Mouse (Mus musculus) left cerebral cortex, postnatal 14 days (tissue): ENCODE data around the gene Snx20. TPM values are rescaled to one million over a fixed set of nuclear protein-coding genes. Genes with fewer than 3 reads are reported as not detected.

ENCODE experiments used
- DNase-seq, 2 experiments: peaks; one replicate each; pipeline ENCODE4 v3.0.0; 2021 to 2022; ENCODE audit warnings: low spot score in 2 of 2, mixed read lengths in 1 of 2
- intact Hi-C: fragments of 180-260 bp; cut with DNase I; formaldehyde crosslinking; loops from one replicate; pipeline ENCODE4 v1.15.1; 2025
- total RNA-seq, 2 experiments: library from RNA; stranded (reverse); gene quantifications; 2 replicates each; pipeline ENCODE4 v1.2.3; 2021

Gene Snx20
- total RNA-seq, 2 experiments from 2014 or later = 1.8 to 2.0 TPM

DNA sequence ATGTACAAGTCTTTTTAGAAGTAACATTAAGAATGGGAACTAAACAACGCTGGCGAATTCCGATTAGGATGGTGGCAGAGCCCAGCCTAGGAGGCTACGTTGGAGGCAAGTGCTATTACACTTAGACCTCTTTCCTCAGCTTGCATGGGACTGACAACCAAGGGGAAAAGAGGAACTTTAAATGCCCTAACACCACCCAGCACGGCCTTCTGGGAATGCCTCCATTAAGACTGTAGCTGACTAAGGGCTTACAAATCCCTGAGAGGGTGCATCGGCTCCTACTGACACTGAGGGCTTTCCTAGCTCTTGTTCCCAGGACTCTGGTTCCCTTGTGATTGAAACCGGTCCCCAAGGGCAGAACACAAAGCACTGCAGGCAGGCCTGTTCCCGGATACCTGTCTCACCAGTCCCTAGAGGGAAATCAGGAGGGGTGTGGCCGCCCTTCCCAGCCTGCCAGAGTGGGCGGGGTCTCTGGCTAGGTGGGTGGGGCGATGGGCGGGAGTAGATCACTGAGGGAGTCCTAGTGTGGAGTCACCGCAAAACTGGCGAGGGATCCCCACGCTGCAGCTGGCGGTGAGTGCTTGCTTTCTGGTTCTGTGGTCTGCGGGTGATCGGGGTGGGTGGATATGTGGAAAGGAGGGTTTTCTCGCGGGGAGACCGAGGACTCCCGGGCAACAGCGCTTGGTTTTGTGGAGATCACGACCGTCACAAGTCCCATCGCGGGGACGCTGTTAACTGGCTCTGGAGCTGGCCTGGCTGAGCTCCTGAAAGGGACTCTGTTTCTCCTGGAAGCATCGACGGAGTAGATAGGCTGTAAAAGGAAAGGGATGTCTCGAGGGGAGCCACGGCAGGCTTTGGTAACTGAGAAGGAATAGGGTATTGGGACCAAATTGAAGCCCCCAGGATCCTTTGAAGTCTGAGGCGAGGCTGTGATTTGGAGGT lies 11.2 kb upstream of the Snx20 start, which contains the start of gene Nod2:
Nod2 (plus strand) TSS at position 479 of the 942 bp plus-strand sequence.
- peak in 1 of 2 experiments; percentile 30 for DNase-seq
- intact Hi-C loops = no loop called here

DNA sequence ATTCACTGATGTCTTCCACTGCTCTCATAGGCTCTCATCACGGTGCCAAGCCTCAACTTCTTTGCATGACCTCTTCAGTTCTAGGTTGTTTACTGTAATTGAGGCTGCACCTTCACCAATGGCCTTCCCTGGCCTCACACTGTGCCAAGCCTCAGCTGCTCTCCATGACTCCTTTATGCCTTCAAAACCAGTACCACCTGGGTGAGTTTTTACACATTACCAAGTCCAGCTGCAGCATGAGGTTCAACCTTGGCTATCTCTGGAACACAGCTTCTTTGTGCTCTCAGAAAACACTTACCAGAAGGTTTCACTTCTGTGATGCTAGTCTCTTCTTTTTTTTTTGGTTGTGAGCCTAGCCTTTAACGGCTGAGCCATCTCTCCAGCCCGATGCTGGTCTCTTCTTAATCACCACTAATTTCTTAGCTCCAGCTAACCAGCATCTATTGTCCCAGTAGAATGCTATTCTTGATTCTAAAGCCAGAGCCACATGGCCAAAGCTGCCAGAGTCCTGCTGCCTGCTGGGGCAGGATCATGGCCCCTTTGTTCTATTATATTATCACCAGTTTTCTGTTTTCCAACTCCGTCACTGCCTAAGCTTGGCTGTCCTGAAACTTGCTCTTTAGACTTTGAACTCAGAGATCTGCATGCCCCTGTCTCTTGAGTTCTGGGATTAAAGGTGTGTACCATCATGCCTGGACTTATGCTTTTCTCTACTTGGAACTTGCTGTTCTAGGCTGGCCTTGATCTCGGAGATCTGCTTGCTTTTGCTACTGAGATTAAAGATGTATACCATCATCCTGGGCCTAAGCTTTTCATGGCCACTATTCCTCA lies 7.0 kb upstream of the Snx20 start:
- no peak for DNase-seq
- intact Hi-C loops = no loop called here

DNA sequence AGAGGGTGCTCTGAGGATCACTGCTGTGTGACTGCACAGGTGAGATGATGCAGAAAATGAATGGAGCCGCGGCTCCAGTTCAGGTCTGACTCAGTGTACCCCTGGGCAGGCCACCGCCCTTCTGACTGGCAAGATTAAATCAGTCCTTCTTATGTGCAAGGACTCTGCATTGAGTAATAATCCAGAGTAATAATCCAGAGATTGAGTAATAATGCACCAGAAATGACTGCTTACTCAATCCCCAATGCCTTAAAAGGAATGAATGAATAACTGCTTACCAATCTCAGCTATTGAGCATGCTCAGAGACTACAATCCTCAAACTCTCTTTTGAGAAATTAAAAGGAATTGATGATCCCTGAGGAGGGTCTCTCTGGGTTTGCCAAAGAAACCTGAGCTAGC lies 3.0 kb upstream of the Snx20 start:
- intact Hi-C loops = no loop called here
- DNase-seq = no peak

DNA sequence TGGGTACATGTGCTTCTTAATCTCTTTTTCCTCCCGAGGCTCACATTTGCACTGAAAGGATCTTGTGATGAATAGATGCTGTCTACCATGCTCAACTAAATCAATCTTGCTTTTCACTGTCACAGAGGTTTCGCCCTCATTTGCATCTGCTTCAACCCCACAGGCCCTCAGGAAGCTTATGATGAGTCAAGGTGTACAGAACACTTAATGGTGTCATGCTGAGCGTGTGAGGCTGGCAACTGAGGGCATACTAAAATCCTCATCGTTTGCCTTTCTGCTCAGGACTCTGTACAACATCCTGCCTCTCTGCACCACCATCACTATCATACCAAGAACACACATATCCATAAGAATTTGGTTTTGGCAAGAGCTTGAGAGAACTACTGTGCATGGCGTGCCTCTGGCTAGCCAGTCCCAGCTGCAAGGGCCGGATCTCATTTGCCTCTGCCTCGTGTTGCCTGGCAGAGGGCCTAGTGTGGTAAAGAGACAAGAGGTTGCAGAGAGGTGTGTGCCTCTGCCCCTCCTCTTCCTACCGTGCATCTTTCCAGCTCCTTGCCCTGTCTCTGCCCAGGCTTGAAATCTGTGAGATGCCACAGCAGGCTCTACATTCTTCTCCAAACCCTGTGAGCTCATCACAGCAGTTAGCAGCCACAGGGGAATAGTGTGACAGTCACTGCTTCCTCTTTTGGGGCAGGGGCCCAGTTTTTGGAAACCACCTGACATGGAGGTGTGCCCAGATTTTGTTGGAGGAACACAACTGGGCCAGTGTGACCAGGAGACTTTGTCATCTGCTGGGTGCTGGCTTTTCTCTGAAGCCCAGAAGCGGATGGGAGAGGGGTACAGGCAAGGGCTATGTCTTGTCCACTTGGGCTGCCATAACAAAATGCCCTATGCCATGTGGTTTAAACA lies 1.4 kb upstream of the Snx20 start:
- intact Hi-C loops = no loop called here
- DNase-seq = no peak

DNA sequence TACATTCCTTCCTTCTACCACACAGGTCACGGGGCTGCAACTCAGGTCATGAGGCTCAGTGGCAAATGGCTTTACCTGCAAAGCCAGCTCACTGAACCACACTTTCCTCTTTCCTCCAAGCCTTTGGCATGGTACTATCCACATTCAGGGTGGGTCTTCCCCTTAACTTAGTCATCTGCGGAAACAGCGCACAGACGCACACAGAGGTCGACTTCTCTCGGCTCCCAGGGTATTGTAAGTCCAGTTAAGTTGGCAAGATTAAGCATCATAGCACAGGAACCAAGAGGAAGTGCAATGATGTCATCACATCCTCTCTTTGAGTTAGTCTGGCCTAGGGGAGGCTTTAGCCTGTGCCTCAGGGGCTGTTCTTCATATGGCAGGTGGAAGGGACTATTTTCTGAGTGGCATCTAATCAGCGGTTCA lies 2.6 kb downstream of the Snx20 start:
- intact Hi-C loops = no loop called here

DNA sequence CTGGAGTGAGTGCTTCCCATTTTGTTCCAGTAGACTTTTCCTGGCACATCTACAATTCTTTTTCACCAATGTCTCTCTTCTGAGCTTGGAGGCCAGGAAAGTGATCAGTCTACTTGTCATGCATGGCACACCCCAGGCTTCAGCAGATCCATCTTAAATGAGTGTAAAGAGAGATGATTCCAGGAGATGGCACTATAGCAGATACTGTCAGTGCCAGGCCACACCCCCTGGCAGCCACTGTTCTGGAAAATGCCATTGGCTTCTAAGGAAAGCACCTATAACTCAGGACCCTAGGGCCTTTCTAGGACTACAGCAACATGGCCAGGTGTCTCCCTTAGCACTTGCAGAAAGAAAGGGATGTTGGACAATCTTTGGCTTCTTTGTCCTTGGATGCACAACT lies 4.8 kb downstream of the Snx20 start:
- DNase-seq = peak; percentile 53 to 86
- intact Hi-C loops = no loop called here

More for the DNA sequence above, 2.6 kb downstream of the Snx20 start:
- DNase-seq = no peak

DNA sequence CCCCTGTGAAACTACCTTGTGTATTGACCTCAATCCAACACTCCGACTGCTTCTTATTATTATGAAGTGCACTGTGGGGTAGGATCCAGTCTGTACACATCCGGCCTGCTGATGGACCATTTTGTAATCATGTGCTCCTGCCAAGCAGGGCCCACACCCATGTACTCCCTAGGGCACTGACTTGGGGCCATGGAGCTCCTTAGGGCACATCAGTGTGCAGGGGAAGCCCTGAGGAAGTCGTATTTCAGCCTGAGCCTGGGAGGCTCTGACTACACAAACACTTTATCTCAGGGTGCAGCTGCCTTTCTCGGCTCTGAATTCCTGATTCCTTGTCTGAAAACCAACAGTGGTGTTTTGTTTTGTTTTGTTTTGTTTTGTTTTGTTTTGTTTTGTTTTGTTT lies 5.7 kb downstream of the Snx20 start:
- intact Hi-C loops = no loop called here
- DNase-seq = no peak

DNA sequence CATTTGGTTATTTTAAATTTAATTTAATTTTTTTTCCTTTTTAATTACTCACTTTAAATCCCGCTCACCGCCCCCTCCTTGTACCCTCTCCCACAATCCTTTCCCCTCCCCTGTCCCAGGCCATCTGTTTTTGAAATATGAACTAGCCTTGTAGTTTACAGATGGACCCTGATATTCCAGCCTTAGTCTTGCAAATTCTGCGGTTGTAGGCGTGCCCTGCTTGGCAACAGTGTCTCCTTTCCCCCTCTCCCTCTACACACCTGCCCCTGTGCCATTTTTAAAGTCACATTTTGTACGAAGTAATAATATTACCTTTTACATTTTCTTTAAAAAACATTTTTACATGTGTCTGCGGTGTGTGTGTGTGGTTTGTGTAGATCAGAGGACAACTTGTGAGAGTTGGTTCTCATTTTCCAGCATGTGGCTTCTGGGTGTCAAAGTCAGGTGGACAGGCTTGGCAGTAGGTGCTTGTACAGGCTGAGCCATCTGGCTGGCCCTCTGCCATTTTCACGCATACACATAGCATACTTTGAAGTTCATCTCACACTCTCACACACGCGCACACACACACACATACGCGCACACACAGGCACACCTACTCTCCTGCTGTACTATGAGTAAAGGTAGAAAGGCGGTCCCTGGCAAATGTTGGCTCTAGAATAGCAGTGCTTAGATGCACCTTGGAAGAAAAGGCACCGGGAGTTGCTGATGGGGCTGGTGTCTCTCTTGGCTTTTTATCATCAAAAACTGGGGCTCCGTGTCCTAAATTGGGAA lies 7.7 kb downstream of the Snx20 start:
- intact Hi-C loops = loop anchor here (5.0 kb wide), 1 partner anchor 124 kb away; no protein-coding TSS in a partner anchor
- DNase-seq = peak; percentile 35 to 74

DNA sequence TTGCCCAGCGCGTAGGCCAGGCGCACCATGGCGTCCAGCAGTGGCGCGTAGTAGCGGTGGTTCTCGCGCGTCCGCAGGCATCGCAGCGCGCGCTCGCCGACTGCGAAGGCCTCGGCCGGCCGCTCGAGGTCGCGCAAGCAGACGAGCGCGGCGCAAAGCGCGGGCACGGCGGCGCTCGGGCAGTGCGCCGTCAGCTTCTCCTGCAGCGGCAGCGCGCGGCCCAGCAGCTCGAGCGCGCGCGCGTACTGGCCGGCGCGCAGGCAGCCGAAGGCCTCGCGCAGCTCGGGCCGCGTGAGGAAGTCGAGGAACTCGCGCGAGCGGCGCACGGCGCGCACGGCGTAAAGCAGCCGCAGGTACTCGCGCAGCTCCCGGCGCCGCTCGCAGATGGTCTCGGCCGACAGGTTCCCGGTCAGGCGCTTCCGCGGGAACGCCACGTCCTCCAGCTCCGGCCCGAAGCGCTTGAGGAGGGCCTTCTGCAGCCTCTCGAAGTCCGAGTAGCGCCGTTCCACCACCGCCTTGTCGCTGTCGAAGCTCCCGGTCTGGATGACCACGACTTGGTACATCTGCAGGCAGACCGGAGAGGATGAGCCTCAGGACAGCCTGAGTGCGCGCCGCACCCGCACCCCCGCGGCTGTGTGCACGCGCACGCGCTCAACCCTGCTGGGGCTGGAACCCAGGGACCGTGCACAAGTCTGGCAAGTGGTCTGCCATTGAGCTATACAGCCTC lies 8.5 kb downstream of the Snx20 start:
- intact Hi-C loops = loop anchor here (2.0 to 5.0 kb wide), 2 partner anchors 73 to 125 kb away; no protein-coding TSS in a partner anchor

DNA sequence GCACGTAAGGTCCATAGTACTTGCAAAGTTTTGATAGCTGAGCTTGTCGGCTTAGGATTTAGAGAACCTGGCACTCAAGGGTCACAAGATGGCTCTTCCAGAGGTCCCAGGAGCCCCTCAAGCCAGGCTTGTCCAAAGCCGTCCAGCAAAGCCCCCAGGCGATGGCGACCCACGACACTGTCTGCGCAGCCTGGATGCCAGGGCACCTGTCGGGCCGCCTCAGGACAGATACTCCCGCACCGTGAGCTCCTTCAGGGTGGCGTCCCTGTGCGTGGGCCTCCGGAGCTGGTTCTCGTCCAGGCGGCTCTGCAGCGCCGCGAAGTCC lies 9.0 kb downstream of the Snx20 start:
- DNase-seq = no peak
- intact Hi-C loops = loop anchor here (2.0 to 5.0 kb wide), 2 partner anchors 74 to 125 kb away; no protein-coding TSS in a partner anchor

More for the DNA sequence above, 8.5 kb downstream of the Snx20 start:
- peak; percentile 84 to 86 for DNase-seq

DNA sequence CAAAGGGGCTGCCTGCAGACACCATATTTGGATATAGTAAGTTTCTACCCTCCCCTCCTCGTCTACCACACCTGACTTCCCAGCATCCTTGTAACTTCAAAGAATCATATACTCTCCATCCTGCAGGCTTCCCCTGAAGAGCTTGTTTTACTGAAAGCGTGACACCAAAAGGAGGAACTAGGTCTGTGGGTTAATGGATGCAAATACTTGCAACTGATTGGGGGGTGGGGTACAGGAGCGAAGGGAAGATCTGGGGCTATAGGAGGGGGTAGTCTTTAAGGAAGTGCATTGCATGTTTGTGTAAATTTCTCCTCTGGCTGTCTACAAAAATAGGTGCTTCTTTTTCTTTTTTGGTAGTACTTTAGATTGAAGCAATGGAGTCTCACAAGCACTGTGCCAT lies 9.5 kb downstream of the Snx20 start:
- intact Hi-C loops = loop anchor here (2.0 to 5.0 kb wide), 2 partner anchors 74 to 126 kb away; no protein-coding TSS in a partner anchor
- no peak for DNase-seq

DNA sequence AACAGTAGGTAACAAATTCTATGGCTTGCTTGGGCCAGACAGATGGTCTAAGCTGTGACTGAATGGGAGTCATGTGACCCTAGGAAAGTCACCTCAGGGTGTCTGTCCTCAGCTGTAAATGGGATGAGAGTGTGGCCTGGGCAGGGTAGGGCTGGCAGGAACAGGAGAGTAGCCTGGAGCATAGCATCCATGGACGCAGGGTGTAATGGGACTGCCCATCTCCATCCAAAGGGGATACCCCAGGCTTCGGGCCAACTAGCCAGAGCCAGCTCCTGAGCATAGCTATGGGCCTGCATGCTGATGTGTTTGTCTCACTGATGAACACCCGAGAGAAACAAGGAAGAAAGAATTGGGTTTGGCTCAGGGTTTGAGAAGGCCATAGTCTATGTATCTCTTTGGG lies 11.7 kb downstream of the Snx20 start:
- DNase-seq = no peak
- intact Hi-C loops = loop anchor here (5.0 kb wide), 2 partner anchors 172 to 357 kb away; no protein-coding TSS in a partner anchor

DNA sequence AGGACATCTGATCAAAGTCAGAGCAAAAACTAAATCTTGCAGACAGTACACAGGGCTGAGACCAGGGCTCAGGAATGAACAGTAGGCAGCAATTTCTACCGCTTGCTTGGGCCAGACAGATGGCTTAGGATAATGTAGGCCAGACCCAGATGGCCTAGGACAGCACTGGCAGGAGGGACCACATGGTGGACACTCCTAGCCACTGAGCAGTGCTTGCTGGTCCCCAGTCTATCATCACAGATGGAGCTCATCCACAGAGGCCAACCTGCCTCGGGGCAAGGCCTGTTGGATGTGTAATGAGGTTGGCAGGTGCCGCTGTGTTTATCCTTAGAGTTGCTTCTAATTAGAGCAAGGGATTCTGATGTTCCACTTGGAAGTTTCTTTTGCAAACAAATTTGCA lies 12.6 kb downstream of the Snx20 start:
- intact Hi-C loops = loop anchor here (5.0 kb wide), 2 partner anchors 171 to 356 kb away; no protein-coding TSS in a partner anchor

DNA sequence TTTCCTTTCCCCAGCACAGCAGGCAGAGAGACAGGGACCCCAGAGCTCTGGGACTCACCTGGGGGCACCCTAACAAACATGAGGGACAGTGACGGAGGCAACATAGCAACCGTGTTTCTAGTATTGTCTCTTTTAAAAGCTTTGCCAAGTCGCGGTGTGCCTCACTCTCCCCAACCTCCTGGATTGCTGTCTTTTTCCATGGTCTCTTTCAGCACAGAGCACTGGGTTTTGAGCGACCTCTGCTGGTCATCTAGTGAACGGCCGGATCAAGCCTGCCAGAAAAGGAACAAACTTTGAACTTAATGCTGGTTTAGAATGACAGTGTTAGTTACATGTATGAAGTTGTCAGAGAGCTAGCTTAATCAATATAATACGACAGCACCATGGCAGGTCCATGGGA lies 14.5 kb downstream of the Snx20 start:
- DNase-seq = peak; percentile 84 to 87
- intact Hi-C loops = loop anchor here (1.0 to 5.0 kb wide), 3 partner anchors 169 to 354 kb away; no protein-coding TSS in a partner anchor

More for the DNA sequence above, 12.6 kb downstream of the Snx20 start:
- DNase-seq = no peak

DNA sequence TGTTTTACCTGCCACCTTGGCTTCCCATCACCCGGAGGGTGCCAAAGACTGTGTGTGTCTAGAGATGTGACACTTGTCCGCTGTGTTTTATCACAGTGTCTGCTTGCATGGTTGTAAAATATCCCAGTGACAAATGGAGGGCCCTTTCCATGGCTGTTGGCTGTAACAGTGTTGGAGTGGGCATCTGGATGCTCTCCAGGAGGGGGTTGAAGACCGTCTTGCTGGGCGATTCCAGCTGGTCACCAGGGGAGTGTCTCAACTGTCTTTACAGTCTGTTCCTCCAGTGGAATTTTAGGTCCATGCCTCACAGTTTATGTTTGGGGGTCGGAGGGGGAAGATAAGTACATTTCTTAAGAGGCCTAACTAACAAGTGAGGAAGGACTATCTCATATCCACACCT lies 15.0 kb downstream of the Snx20 start:
- no peak for DNase-seq
- intact Hi-C loops = loop anchor here (1.0 to 5.0 kb wide), 3 partner anchors 169 to 354 kb away; no protein-coding TSS in a partner anchor

DNA sequence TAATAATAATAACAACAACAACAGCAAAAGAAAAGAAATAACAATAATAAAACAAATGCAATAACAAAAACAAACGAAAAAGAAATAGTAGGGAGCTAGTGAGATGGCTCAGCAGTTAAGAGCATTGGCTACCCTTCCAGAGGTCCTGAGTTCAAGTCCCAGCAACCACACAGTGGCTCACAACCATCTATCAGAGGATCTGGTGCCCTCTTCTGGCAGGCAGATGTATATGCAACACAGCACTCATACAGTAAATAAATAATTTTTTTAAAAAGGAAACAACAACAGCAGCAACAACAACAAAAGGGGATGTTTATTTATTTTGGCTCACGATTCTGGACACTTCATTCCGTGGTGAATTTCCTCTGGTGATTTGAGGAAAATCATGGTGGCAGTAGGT lies 16.4 kb downstream of the Snx20 start:
- intact Hi-C loops = loop anchor here (5.0 kb wide), 1 partner anchor 97 kb away; the partner anchor contains the start of gene Nkd1

DNA sequence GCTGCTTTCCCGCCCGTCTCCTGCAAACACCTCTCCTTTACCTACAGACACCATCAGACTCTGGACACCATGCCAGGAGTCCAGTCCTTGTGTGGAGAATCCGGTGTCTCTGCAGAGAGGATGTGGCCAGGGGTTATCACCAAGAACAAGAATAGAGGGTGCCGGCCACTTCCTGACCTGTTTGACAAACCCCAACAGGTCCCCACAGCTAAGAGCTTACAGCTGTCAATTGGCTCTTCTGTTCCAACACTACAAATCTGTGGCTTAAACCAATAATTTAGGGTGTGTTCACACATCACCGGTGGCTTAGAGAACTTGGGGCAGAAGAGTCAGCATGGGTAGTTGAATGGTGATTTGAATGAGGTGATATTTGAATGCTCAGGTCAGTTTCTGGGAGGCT lies 17.3 kb downstream of the Snx20 start:
- no peak for DNase-seq
- intact Hi-C loops = loop anchor here (5.0 kb wide), 1 partner anchor 96 kb away; the partner anchor contains the start of gene Nkd1

More for the DNA sequence above, 16.4 kb downstream of the Snx20 start:
- no peak for DNase-seq
